20 mouse cellular contexts compared by ENCODE assay signal in the genomic region with DNA sequence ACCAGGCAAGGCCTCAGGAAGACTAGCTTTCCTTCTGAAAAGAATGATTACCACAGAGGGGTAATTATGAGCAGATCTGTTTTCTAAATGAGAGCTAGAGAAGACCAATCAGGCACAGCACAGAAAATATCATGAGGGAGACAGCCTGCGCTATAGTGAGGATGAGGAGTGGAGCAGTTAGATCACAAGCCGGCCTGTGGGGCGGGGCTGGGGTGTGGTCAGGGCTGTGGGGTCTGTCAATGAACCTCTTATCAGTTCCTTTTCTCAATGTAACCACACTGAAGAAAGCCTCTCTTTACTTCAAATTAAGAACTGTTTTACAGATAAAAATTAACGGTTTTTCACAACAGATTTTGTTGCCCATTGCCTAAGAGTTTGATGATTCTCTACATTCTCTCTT.
DNase-seq lines count a peak whose midpoint lies in the region; ATAC-seq and TF ChIP-seq lines count a peak whose summit lies in the region.
"Had no signal": no experiment of that assay in that cellular context is flagged by ENCODE, and none has a peak within 500 bp of the region (broad histone marks: within the 10 kb centered on the region; RNA-seq: fewer than 3 reads in every experiment).

No protein-coding gene starts in this region.

- peak; percentile 46 for DNase-seq in spleen, adult 12 weeks (ENCODE audit: low spot score)
- no peak for DNase-seq in spleen, adult 18-20 months
- peak; percentile 79 for DNase-seq in c-Kit-positive CD71-positive TER-119-positive erythroid progenitor cells, embryonic 14.5 days (ENCODE audit: low spot score)
- peak; percentile 70 to 76 (median 73) for DNase-seq in liver, embryonic 14.5 days (ENCODE audit: low read depth in 3 of 3, low spot score in 3 of 3)
- DNase-seq in spleen, postnatal 4 days (ENCODE audit: low spot score in 2 of 2): peak; percentile 63 to 64
- no peak for DNase-seq in heart, adult 2 months
- DNase-seq in kidney, postnatal 10 days: no peak
- DNase-seq: adrenal gland, postnatal 14 days; cerebellum, postnatal 36 days; gastrocnemius, postnatal 10 days; right cerebral cortex, adult 18-20 months had no signal

- peak overlapping the region; percentile 69 for H3K27ac ChIP-seq in liver, embryonic 14.5 days
- H3K27ac ChIP-seq in heart, adult 2 months: no peak overlapping the region
- H3K27ac ChIP-seq: embryonic facial prominence, embryonic 13.5 days; forebrain, embryonic 13.5 days; heart, embryonic 13.5 days; kidney, postnatal 0 days; limb, embryonic 13.5 days; midbrain, embryonic 12.5 days had no signal

- H3K9ac ChIP-seq in liver, embryonic 14.5 days (replicated peaks): no peak overlapping the region
- H3K9ac ChIP-seq in heart, adult 2 months (ENCODE audit: low read depth, low read length): no peak overlapping the region
- H3K9ac ChIP-seq: embryonic facial prominence, embryonic 13.5 days; forebrain, embryonic 13.5 days; heart, embryonic 13.5 days; limb, embryonic 13.5 days; midbrain, embryonic 12.5 days had no signal

- 9% methylated on average over 4 of the region's 4 CpGs for WGBS in liver, embryonic 14.5 days (ENCODE audit: insufficient replicate concordance)
- 90% methylated on average over 4 of the region's 4 CpGs for WGBS in heart, adult 2 months

- intact Hi-C loops in heart, adult 2 months (cut with DNase I): no loop called here

- peak overlapping the region; percentile 49 for H3K4me2 ChIP-seq in liver, embryonic 14.5 days (ENCODE audit: low read depth)
- H3K4me2 ChIP-seq: embryonic facial prominence, embryonic 13.5 days; forebrain, embryonic 13.5 days; heart, embryonic 13.5 days; limb, embryonic 13.5 days; midbrain, embryonic 12.5 days had no signal

- H3K4me3 ChIP-seq in liver, embryonic 14.5 days (ENCODE audit: insufficient read depth in 1 of 2, low read depth in 2 of 2, low read length in 2 of 2): no peak overlapping the region
- H3K4me3 ChIP-seq in heart, adult 2 months: no peak overlapping the region
- H3K4me3 ChIP-seq: embryonic facial prominence, embryonic 13.5 days; forebrain, embryonic 13.5 days; heart, embryonic 13.5 days; limb, embryonic 13.5 days; midbrain, embryonic 12.5 days; myocyte had no signal

- peaks cover 20 to 32% of the 10 kb centered on the region in 2 experiments for H3K4me1 ChIP-seq in liver, embryonic 14.5 days (replicated peaks; ENCODE audit: control insufficient read depth in 2 of 2, insufficient read depth in 2 of 2, low read length in 1 of 2)
- H3K4me1 ChIP-seq in heart, adult 2 months (ENCODE audit: control insufficient read depth, insufficient read depth, low read length): no peaks in the 10 kb centered on the region
- H3K4me1 ChIP-seq: embryonic facial prominence, embryonic 13.5 days; limb, embryonic 13.5 days; midbrain, embryonic 12.5 days had no signal

- no peak for TF ChIP-seq POLR2A in heart, adult 2 months (IDR thresholded peaks at IDR 0.05; ENCODE audit: insufficient read depth, low read depth, low read length)

- H3K79me2 ChIP-seq in heart, adult 2 months (replicated peaks; ENCODE audit: control insufficient read depth, insufficient read depth, low read length): no peaks in the 10 kb centered on the region

- no peaks in the 10 kb centered on the region for H3K36me3 ChIP-seq in liver, embryonic 14.5 days (replicated peaks; ENCODE audit: control insufficient read depth, insufficient read depth, low read depth)
- H3K36me3 ChIP-seq in heart, adult 2 months (ENCODE audit: control insufficient read depth, insufficient read depth, low read length): no peaks in the 10 kb centered on the region; the same call in 1 of the 2 replicates
- H3K36me3 ChIP-seq: embryonic facial prominence, embryonic 13.5 days; heart, embryonic 13.5 days; limb, embryonic 13.5 days; midbrain, embryonic 12.5 days had no signal

- TF ChIP-seq CTCF in liver, embryonic 14.5 days (IDR thresholded peaks at IDR 0.05; ENCODE audit: low read depth): no peak
- TF ChIP-seq CTCF in heart, adult 2 months (IDR thresholded peaks at IDR 0.05): no peak

- TF ChIP-seq EP300 in liver, embryonic 14.5 days (IDR thresholded peaks at IDR 0.05; ENCODE audit: low read depth): peak; percentile 74
- no peak for TF ChIP-seq EP300 in heart, adult 2 months (IDR thresholded peaks at IDR 0.05; ENCODE audit: insufficient read depth, low read depth, low read length)

- H3K27me3 ChIP-seq in liver, embryonic 14.5 days (ENCODE audit: control insufficient read depth, insufficient read depth, low read length): no peaks in the 10 kb centered on the region
- H3K27me3 ChIP-seq in heart, adult 2 months (ENCODE audit: control insufficient read depth, insufficient read depth, low read length): no peaks in the 10 kb centered on the region
- H3K27me3 ChIP-seq: embryonic facial prominence, embryonic 13.5 days; forebrain, embryonic 13.5 days; heart, embryonic 13.5 days; limb, embryonic 13.5 days; midbrain, embryonic 12.5 days had no signal

- no peaks in the 10 kb centered on the region for H3K9me3 ChIP-seq in liver, embryonic 14.5 days (ENCODE audit: control insufficient read depth, low read length)
- H3K9me3 ChIP-seq: embryonic facial prominence, embryonic 13.5 days; forebrain, embryonic 13.5 days; heart, embryonic 13.5 days; limb, embryonic 13.5 days; midbrain, embryonic 12.5 days had no signal

- peak; percentile 98 for ATAC-seq in liver, embryonic 14.5 days (ENCODE audit: insufficient read depth)
- ATAC-seq in CD4-positive, CD25-positive, alpha-beta regulatory T cell, adult 4 months: no peak
- ATAC-seq: forebrain, embryonic 13.5 days; lung, postnatal 0 days had no signal

Comparison
In these comparisons a context has a peak if more than half of its experiments do, and no peak if none do; other contexts are left out.
1. DNase-seq: peak in spleen, adult 12 weeks (single experiment), c-Kit-positive CD71-positive TER-119-positive erythroid progenitor cells, embryonic 14.5 days (single experiment), liver, embryonic 14.5 days (3 of 3) and spleen, postnatal 4 days (2 of 2); none in spleen, adult 18-20 months (0 of 2), heart, adult 2 months (0 of 2) and kidney, postnatal 10 days (single experiment).